Mouse (Mus musculus) liver, embryonic 14.5 days (tissue): ENCODE measurements around the gene Zfp324. TPM values are rescaled to one million over a fixed set of nuclear protein-coding genes. Genes with fewer than 3 reads are reported as not detected.

Experiments used
- ATAC-seq: fragments of 200-750 bp; cut with Nextera tagmentation; 2 replicates; pipeline ENCODE4 v1.8.0; 2017; ENCODE audit warnings: moderate number of reproducible peaks, mild to moderate bottlenecking, moderate library complexity; ENCODE audit not compliant: insufficient read depth
- DNase-seq, 3 experiments: peaks; one replicate each; pipeline ENCODE4 v3.0.0-alpha.2; 2012 to 2013; ENCODE audit warnings: low read depth in 3 of 3, low spot score in 3 of 3
- H3K27ac ChIP-seq: fragments of 300-500 bp; sonication (generic); 2 replicates; pipeline ENCODE4 v1.5.1; 2014; ENCODE audit warnings: moderate library complexity, mild to moderate bottlenecking, control low read depth, inconsistent platforms
- H3K27me3 ChIP-seq: fragments of 300-500 bp; sonication (generic); 2 replicates; pipeline ENCODE4 v1.6.1; 2014; ENCODE audit warnings: mild to moderate bottlenecking, low read length, moderate library complexity; ENCODE audit not compliant: control insufficient read depth, insufficient read depth
- H3K36me3 ChIP-seq: fragments of 300-500 bp; sonication (generic); replicated peaks from 2 replicates; pipeline ENCODE4 v1.6.1; 2014; ENCODE audit warnings: low read depth; ENCODE audit not compliant: control insufficient read depth, insufficient read depth
- H3K4me1 ChIP-seq, 2 experiments: fragments of 200-500 bp in 1 of 2; fragments of 300-500 bp in 1 of 2; sonication (generic) in 1 of 2; replicated peaks; 2 replicates each; pipeline ENCODE4 v1.6.1; 2012 to 2014; ENCODE audit warnings: antibody characterized with exemption in 1 of 2, inconsistent platforms in 1 of 2, low read length in 1 of 2; ENCODE audit not compliant: control insufficient read depth in 2 of 2, insufficient read depth in 2 of 2
- H3K4me2 ChIP-seq: fragments of 300-500 bp; sonication (generic); 2 replicates; pipeline ENCODE4 v1.6.1; 2014; ENCODE audit warnings: low read depth, mild to moderate bottlenecking, control low read depth, moderate library complexity
- H3K4me3 ChIP-seq, 2 experiments: fragments of 200-500 bp in 1 of 2; fragments of 300-500 bp in 1 of 2; sonication (generic) in 1 of 2; 2 replicates each; pipeline ENCODE4 v1.5.1; 2012 to 2014; ENCODE audit warnings: low read depth in 2 of 2, low read length in 2 of 2, mild to moderate bottlenecking in 2 of 2, control low read depth in 1 of 2, inconsistent platforms in 1 of 2, moderate library complexity in 1 of 2; ENCODE audit not compliant: insufficient read depth in 1 of 2
- H3K9ac ChIP-seq: fragments of 300-500 bp; sonication (generic); replicated peaks from 2 replicates; pipeline ENCODE4 v1.6.1; 2014; ENCODE audit warnings: mild to moderate bottlenecking, control low read depth, moderate library complexity
- H3K9me3 ChIP-seq: fragments of 300-500 bp; sonication (generic); 2 replicates; pipeline ENCODE4 v1.6.1; 2016; ENCODE audit warnings: low read length, mixed read lengths; ENCODE audit not compliant: control insufficient read depth
- CTCF ChIP-seq: IDR thresholded peaks from 2 replicates; pipeline ENCODE4 v1.5.1; 2016; ENCODE audit warnings: antibody characterized with exemption, low read depth, control low read depth
- EP300 ChIP-seq: IDR thresholded peaks from 2 replicates; pipeline ENCODE4 v1.6.1; 2016; ENCODE audit warnings: antibody characterized with exemption, low read depth
- WGBS: fragments of 180-500 bp; shearing (Covaris S2); extraction: QIAGEN DNeasy Blood & Tissue Kit; methylation state at CpG from one replicate; pipeline ENCODE4 v1.1.7; 2014; ENCODE audit not compliant: insufficient replicate concordance; 5-methylcytosine and 5-hydroxymethylcytosine counted together
- polyA plus RNA-seq, 2 experiments: library from polyadenylated mRNA; depleted of rRNA in 1 of 2; stranded (reverse) in 1 of 2; unstranded in 1 of 2; fragments of >200 nt; fragmentation: Nextera tagmentation in 1 of 2; extraction: Ambion mirVana in 1 of 2; gene quantifications; 2 replicates each; pipeline versions ENCODE4 v1.2.1 to v1.2.3; 2012 to 2014

Zfp324 gene
- polyA plus RNA-seq, 2 experiments: 1.8 to 2.0 TPM

- ATAC-seq (no peak), DNase-seq (no peak)
- no peak overlapping the region for H3K9ac ChIP-seq
- H3K27me3 ChIP-seq: no peaks in the 10 kb centered on the region
- H3K4me1 ChIP-seq: peaks cover 10 to 11% of the 10 kb centered on the region in 2 experiments
- H3K4me3 ChIP-seq: no peak overlapping the region
- peaks cover 12% of the 10 kb centered on the region for H3K36me3 ChIP-seq
- H3K9me3 ChIP-seq: no peaks in the 10 kb centered on the region
- TF ChIP-seq CTCF (no peak), EP300 (no peak)
- no peak overlapping the region for H3K4me2 ChIP-seq
- no peak overlapping the region for H3K27ac ChIP-seq
- WGBS: 88% methylated on average over 25 of the region's 25 CpGs
Observed at GRCm38 (mm10) chr7:12970906-12971305, 5.3 kb downstream of the Zfp324 start.

GRCm38 (mm10) chr7:12977682-12978389 lies 12.2 kb downstream of the Zfp324 start, which contains the start of gene Zfp446:
Zfp446 (plus strand) TSS chr7:12977848.
- Histone ChIP-seq H3K4me3 (peak within 1 kb of the TSS; percentile 77 to 78), H3K27me3 (no peaks in the 10 kb centered on the region), H3K9me3 (no peaks in the 10 kb centered on the region), H3K27ac (peak within 1 kb of the TSS; percentile 91), H3K4me1 (peaks cover 16 to 20% of the 10 kb centered on the region in 2 experiments), H3K36me3 (no peaks in the 10 kb centered on the region), H3K9ac (peak within 1 kb of the TSS; percentile 89), H3K4me2 (peak within 1 kb of the TSS; percentile 98)
- under 1% methylated on average over 49 of the region's 49 CpGs for WGBS
- ATAC-seq: peak; percentile 99
- TF ChIP-seq EP300 (no peak), CTCF (0 out of 2 replicates have a peak, but pooled peaks have one; percentile 10)
- peak; percentile 96 to 97 (median 96) for DNase-seq

GRCm38 (mm10) chr7:12978931-12979722 lies 13.5 kb downstream of the Zfp324 start:
- peaks cover 16 to 22% of the 10 kb centered on the region in 2 experiments for H3K4me1 ChIP-seq
- DNase-seq: no peak
- ATAC-seq: no peak
- no peaks in the 10 kb centered on the region for H3K9me3 ChIP-seq
- H3K4me2 ChIP-seq: peak overlapping the region; percentile 98
- peak overlapping the region; percentile 66 to 77; a peak in 3 of 4 replicates for H3K4me3 ChIP-seq
- H3K27ac ChIP-seq: peak overlapping the region; percentile 91
- no peaks in the 10 kb centered on the region for H3K27me3 ChIP-seq
- H3K9ac ChIP-seq: peak overlapping the region; percentile 89
- no peaks in the 10 kb centered on the region for H3K36me3 ChIP-seq
- no peak for TF ChIP-seq CTCF
- no peak for TF ChIP-seq EP300
- 70% methylated on average over 18 of the region's 18 CpGs for WGBS

GRCm38 (mm10) chr7:12979776-12980175 lies 14.1 kb downstream of the Zfp324 start:
- Histone ChIP-seq H3K27me3 (no peaks in the 10 kb centered on the region), H3K36me3 (no peaks in the 10 kb centered on the region), H3K9me3 (no peaks in the 10 kb centered on the region), H3K4me2 (no peak overlapping the region), H3K27ac (no peak overlapping the region), H3K4me3 (no peak overlapping the region), H3K9ac (no peak overlapping the region), H3K4me1 (peaks cover 16 to 22% of the 10 kb centered on the region in 2 experiments)
- TF ChIP-seq EP300: no peak
- no peak for TF ChIP-seq CTCF
- ATAC-seq (no peak), DNase-seq (no peak)
- WGBS: 59% methylated on average over 6 of the region's 6 CpGs

- TF ChIP-seq EP300 (no peak), CTCF (no peak)
Observed at GRCm38 (mm10) chr7:12980291-12980690, 14.7 kb downstream of the Zfp324 start.

More at GRCm38 (mm10) chr7:12980291-12980690, 14.7 kb downstream of the Zfp324 start:
- Histone ChIP-seq H3K36me3 (no peaks in the 10 kb centered on the region), H3K27me3 (no peaks in the 10 kb centered on the region), H3K9me3 (no peaks in the 10 kb centered on the region), H3K9ac (no peak overlapping the region), H3K4me2 (no peak overlapping the region), H3K4me3 (no peak overlapping the region), H3K4me1 (peaks cover 20 to 25% of the 10 kb centered on the region in 2 experiments), H3K27ac (no peak overlapping the region)
- WGBS: 75% methylated on average over 7 of the region's 7 CpGs
- DNase-seq (no peak), ATAC-seq (no peak)
